ENCODE assay signal across 8 mouse cellular contexts in the genomic region with DNA sequence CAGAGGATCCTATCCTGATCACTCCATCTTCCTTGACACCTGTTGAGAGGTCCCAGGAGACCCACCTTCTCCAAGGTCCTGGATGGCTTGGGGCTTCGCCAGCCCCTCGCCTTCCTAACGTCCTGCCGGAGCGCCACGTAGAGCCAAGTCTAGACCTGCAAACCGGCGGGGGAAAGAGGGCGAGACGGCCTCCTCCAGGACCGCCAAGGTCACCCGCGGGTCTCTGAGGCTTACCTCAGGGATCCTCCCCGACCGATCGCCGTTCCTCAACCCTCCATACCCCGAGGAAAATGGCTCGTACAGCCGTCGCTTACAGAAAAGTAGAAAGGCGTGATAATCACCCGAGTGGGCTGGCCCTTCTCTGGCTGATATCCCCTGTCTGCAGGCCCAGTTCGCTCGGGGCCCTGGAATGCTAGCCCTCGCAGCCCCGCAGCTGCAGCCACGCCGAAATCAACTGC. TPM values are rescaled to one million over a fixed set of nuclear protein-coding genes. Genes with fewer than 3 reads are reported as not detected.
DNase-seq lines count a peak whose midpoint lies in the region; ATAC-seq and TF ChIP-seq lines count a peak whose summit lies in the region.

No protein-coding gene starts in this region.

- peak overlapping the region; percentile 86 for H3K4me3 ChIP-seq in left cerebral cortex, adult 2 months
- peak overlapping the region; percentile 87 for H3K4me3 ChIP-seq in cortical plate, adult 2 months (ENCODE audit: insufficient read depth, low read length)
- peak overlapping the region; percentile 86 for H3K4me3 ChIP-seq in hindbrain, embryonic 10.5 days
- H3K4me3 ChIP-seq in megakaryocyte, embryonic 14.5 days (replicated peaks), result peak overlapping the region; percentile 98

- TF ChIP-seq CTCF in left cerebral cortex, adult 2 months (IDR thresholded peaks at IDR 0.05), result no peak
- TF ChIP-seq CTCF in Patski (IDR thresholded peaks at IDR 0.05), result no peak
- no peak for TF ChIP-seq CTCF in cortical plate, adult 2 months (IDR thresholded peaks at IDR 0.05; ENCODE audit: extremely low read depth, insufficient read depth, low read length)

- in situ Hi-C loops in Patski (cut with MboI; ENCODE audit: low pct_unique_long_range_greater_than_20kb), result loop anchor here (5.0 kb wide), 1 partner anchor 72 kb away; a partner anchor contains a TSS

- H3K4me1 ChIP-seq in cortical plate, adult 2 months (ENCODE audit: control insufficient read depth, insufficient read depth, low read length), result peaks cover 15% of the 10 kb centered on the region
- peaks cover 42% of the 10 kb centered on the region for H3K4me1 ChIP-seq in hindbrain, embryonic 10.5 days (replicated peaks)
- peaks cover 37% of the 10 kb centered on the region for H3K4me1 ChIP-seq in megakaryocyte, embryonic 14.5 days

- CTCF ChIA-PET in Patski (lab: Charles Lee), result interaction anchor here (1.7 kb wide), 1 partner anchor 25 kb away, joined by 12 read pairs; no protein-coding TSS in a partner anchor

- H3K27me3 ChIP-seq in Patski, result no peaks in the 10 kb centered on the region
- no peaks in the 10 kb centered on the region for H3K27me3 ChIP-seq in hindbrain, embryonic 10.5 days (ENCODE audit: insufficient read depth, poor library complexity, severe bottlenecking)
- no peaks in the 10 kb centered on the region for H3K27me3 ChIP-seq in megakaryocyte, embryonic 14.5 days (replicated peaks)

- WGBS in hindbrain, embryonic 10.5 days, result under 1% methylated on average over 29 of the region's 29 CpGs

- ATAC-seq in Patski, result peak; percentile 13

- no peak for DNase-seq in left cerebral cortex, adult 2 months (ENCODE audit: extremely low spot score in 1 of 2, low spot score in 2 of 2)
- no peak for DNase-seq in left cerebral cortex, adult 9 months (ENCODE audit: low spot score in 2 of 2)
- DNase-seq in Patski (ENCODE audit: low read depth, low spot score), result no peak
- DNase-seq in hindbrain, embryonic 10.5 days (ENCODE audit: low spot score), result no peak
- peak; percentile 55 for DNase-seq in thymus, postnatal 14 days
- DNase-seq in lung, postnatal 25 days (ENCODE audit: low spot score), result no peak

- peak overlapping the region; percentile 99 for H3K27ac ChIP-seq in left cerebral cortex, adult 2 months
- H3K27ac ChIP-seq in cortical plate, adult 2 months (ENCODE audit: insufficient read depth, low read length), result peak overlapping the region; percentile 51
- H3K27ac ChIP-seq in hindbrain, embryonic 10.5 days, result peak overlapping the region; percentile 99

- H3K36me3 ChIP-seq in hindbrain, embryonic 10.5 days, result peaks cover 13% of the 10 kb centered on the region; the same call in 1 of the 2 replicates
- peaks cover 7% of the 10 kb centered on the region for H3K36me3 ChIP-seq in megakaryocyte, embryonic 14.5 days (replicated peaks; ENCODE audit: low read length)

- intact Hi-C loops in left cerebral cortex, adult 2 months (cut with DNase I), result loop anchor here (2.0 kb wide), 1 partner anchor 63 kb away; a partner anchor contains a TSS

- no peak for TF ChIP-seq POLR2A in cortical plate, adult 2 months (IDR thresholded peaks at IDR 0.05; ENCODE audit: extremely low read depth, insufficient read depth, low read length)

- H3K9me3 ChIP-seq in hindbrain, embryonic 10.5 days, result no peaks in the 10 kb centered on the region
- H3K9me3 ChIP-seq in megakaryocyte, embryonic 14.5 days, result no peaks in the 10 kb centered on the region

- POLR2A ChIA-PET in Patski (lab: Charles Lee), result no interaction called here

RNA-seq across cellular contexts. Expression of a gene that starts 0.8 kb away (rescaled TPM):
- total RNA-seq in left cerebral cortex, adult 2 months (2021), result 100 to 1,000 TPM; 189 to 204 TPM
- 43.9 TPM for polyA plus RNA-seq in Patski (2021)
- polyA plus RNA-seq in cortical plate, adult 2 months (2012; rRNA removed), result 203 and 214 TPM in 2 replicates
- 109 and 111 TPM in 2 replicates for polyA plus RNA-seq in hindbrain, embryonic 10.5 days (2016; fragmentation: Nextera tagmentation; extraction: Ambion mirVana)
- 9.0 and 22.4 TPM in 2 replicates for polyA plus RNA-seq in megakaryocyte, embryonic 14.5 days (2012; ENCODE audit: insufficient read depth, low replicate concordance)

RNA-seq across cellular contexts. Expression of a gene that starts 45.9 kb away (rescaled TPM):
- total RNA-seq in left cerebral cortex, adult 2 months (2021), result not detected
- 0.89 TPM for polyA plus RNA-seq in Patski (2021)
- polyA plus RNA-seq in cortical plate, adult 2 months (2012; rRNA removed), result not detected in 2 replicates
- polyA plus RNA-seq in hindbrain, embryonic 10.5 days (2016; fragmentation: Nextera tagmentation; extraction: Ambion mirVana), result 0.51 and 0.55 TPM in 2 replicates
- not detected in 2 replicates for polyA plus RNA-seq in megakaryocyte, embryonic 14.5 days (2012; ENCODE audit: insufficient read depth, low replicate concordance)
